Comparison of ENCODE assay signal across 8 mouse cellular contexts in the genomic region with DNA sequence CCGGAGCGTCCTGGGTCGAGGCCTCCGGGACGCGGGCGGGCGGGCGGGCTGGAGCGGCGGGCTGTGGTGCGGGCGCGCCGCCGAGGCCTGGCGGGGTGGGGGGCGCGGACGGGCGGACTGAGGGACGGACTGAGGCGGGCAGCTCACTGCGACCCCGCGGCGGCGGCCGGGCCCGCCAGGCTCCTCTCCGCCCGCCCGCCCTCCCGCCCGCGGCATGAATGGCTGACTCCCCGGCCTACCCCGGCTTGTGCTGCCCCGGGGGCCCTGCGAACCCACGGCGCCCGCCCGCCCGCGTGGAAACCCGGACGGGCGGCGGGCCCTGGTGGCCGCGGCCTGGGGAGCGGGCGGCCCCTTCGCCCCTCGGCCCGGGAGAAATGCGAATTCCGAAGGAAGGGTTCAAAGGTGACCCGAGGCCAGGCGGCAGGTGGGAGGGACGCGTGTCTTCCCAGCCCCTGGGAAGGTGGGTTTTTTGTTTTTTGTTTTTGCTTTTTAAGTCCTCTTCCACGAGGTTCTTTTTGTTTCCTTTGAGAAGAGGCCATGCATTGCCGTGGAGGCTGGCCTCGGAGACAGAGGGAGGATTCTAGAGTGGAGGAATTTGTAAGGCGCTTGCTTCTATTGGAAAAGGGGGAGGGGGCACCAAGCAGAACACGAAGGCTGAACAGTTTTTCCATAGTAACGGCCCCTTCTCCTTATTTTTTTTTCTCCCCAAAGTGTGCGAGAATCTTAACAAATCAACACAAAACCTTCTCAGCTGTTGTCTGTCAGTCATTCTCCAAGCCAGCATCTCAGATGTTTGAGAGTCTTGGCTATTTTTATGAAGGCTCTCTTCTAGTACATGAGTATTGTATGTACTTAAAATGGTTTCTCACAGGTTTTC. TPM values are rescaled to one million over a fixed set of nuclear protein-coding genes. Genes with fewer than 3 reads are reported as not detected.
DNase-seq lines count a peak whose midpoint lies in the region; ATAC-seq lines count a peak whose summit lies in the region.

No protein-coding gene starts in this region.

- peaks cover 11% of the 10 kb centered on the region for H3K36me3 ChIP-seq in erythroblast, embryonic 14.5 days (ENCODE audit: control insufficient read depth)
- H3K36me3 ChIP-seq in forebrain, embryonic 15.5 days: no peaks in the 10 kb centered on the region
- H3K36me3 ChIP-seq in kidney, embryonic 16.5 days (ENCODE audit: insufficient read depth, low read length): no peaks in the 10 kb centered on the region
- no peaks in the 10 kb centered on the region for H3K36me3 ChIP-seq in midbrain, embryonic 14.5 days (ENCODE audit: control insufficient read depth, insufficient read depth, low read length)

- peak; percentile 3 for DNase-seq in urinary bladder, postnatal 25 days (ENCODE audit: low spot score)
- DNase-seq in urinary bladder, adult 2 months (ENCODE audit: low spot score): no peak
- peak; percentile 50 for DNase-seq in midbrain, embryonic 14.5 days

- H3K27me3 ChIP-seq in erythroblast, embryonic 14.5 days (ENCODE audit: control insufficient read depth): no peaks in the 10 kb centered on the region; the same call in 1 of the 2 replicates
- H3K27me3 ChIP-seq in forebrain, embryonic 15.5 days: no peaks in the 10 kb centered on the region
- H3K27me3 ChIP-seq in kidney, embryonic 16.5 days (ENCODE audit: insufficient read depth, low read length): no peaks in the 10 kb centered on the region
- H3K27me3 ChIP-seq in midbrain, embryonic 14.5 days (ENCODE audit: control insufficient read depth, insufficient read depth, low read length): no peaks in the 10 kb centered on the region

- H3K4me2 ChIP-seq in forebrain, embryonic 15.5 days (replicated peaks): peak overlapping the region; percentile 69
- H3K4me2 ChIP-seq in kidney, embryonic 16.5 days (replicated peaks; ENCODE audit: low read depth, low read length): peak overlapping the region; percentile 80
- H3K4me2 ChIP-seq in midbrain, embryonic 14.5 days (ENCODE audit: low read length): peak overlapping the region; percentile 68

- peaks cover 33% of the 10 kb centered on the region for H3K4me1 ChIP-seq in erythroblast, embryonic 14.5 days (ENCODE audit: control insufficient read depth)
- peaks cover 29% of the 10 kb centered on the region for H3K4me1 ChIP-seq in forebrain, embryonic 15.5 days
- H3K4me1 ChIP-seq in kidney, embryonic 16.5 days (ENCODE audit: insufficient read depth, low read length): peaks cover 6% of the 10 kb centered on the region
- H3K4me1 ChIP-seq in midbrain, embryonic 14.5 days (ENCODE audit: control insufficient read depth, insufficient read depth, low read length): peaks cover 14% of the 10 kb centered on the region

- peak overlapping the region; percentile 93 for H3K4me3 ChIP-seq in erythroblast, embryonic 14.5 days (replicated peaks)
- H3K4me3 ChIP-seq in forebrain, embryonic 15.5 days: peak overlapping the region; percentile 96
- H3K4me3 ChIP-seq in kidney, embryonic 16.5 days (ENCODE audit: low read length): peak overlapping the region; percentile 95
- peak overlapping the region; percentile 96 for H3K4me3 ChIP-seq in midbrain, embryonic 14.5 days (replicated peaks; ENCODE audit: low read depth, low read length)

- H3K9me3 ChIP-seq in erythroblast, embryonic 14.5 days (ENCODE audit: control insufficient read depth, low read length): no peaks in the 10 kb centered on the region
- H3K9me3 ChIP-seq in forebrain, embryonic 15.5 days: no peaks in the 10 kb centered on the region
- no peaks in the 10 kb centered on the region for H3K9me3 ChIP-seq in kidney, embryonic 16.5 days (ENCODE audit: low read length)
- no peaks in the 10 kb centered on the region for H3K9me3 ChIP-seq in midbrain, embryonic 14.5 days (ENCODE audit: control insufficient read depth, low read length)

- peak overlapping the region; percentile 87 for H3K27ac ChIP-seq in forebrain, embryonic 15.5 days (replicated peaks)
- H3K27ac ChIP-seq in kidney, embryonic 16.5 days (ENCODE audit: low read length): peak overlapping the region; percentile 88
- H3K27ac ChIP-seq in midbrain, embryonic 14.5 days (replicated peaks; ENCODE audit: low read depth, low read length): peak overlapping the region; percentile 93

- no peak for ATAC-seq in erythroblast, adult 5-6 weeks (replicated peaks; ENCODE audit: low FRiP score, poor library complexity, severe bottlenecking)
- ATAC-seq in forebrain, embryonic 15.5 days (replicated peaks): peak; percentile 5
- peak; percentile 67 for ATAC-seq in kidney, embryonic 16.5 days (ENCODE audit: low FRiP score, low TSS enrichment)
- ATAC-seq in midbrain, embryonic 14.5 days (ENCODE audit: low FRiP score, low TSS enrichment): peak; percentile 69
- no peak for ATAC-seq in monocyte, adult 5-6 weeks (replicated peaks; ENCODE audit: insufficient number of reproducible peaks, low FRiP score, low TSS enrichment, poor library complexity, severe bottlenecking)

- H3K9ac ChIP-seq in forebrain, embryonic 15.5 days (replicated peaks): peak overlapping the region; percentile 91
- H3K9ac ChIP-seq in kidney, embryonic 16.5 days (replicated peaks; ENCODE audit: low read length): peak overlapping the region; percentile 89
- H3K9ac ChIP-seq in midbrain, embryonic 14.5 days (replicated peaks; ENCODE audit: low read length): peak overlapping the region; percentile 96

- 0% methylated on average over 61 of the region's 70 CpGs for WGBS in forebrain, embryonic 15.5 days
- under 1% methylated on average over 52 of the region's 70 CpGs for WGBS in kidney, embryonic 16.5 days
- whole genome bisulfite sequencing in midbrain, embryonic 14.5 days: 0% methylated on average over 47 of the region's 70 CpGs

RNA-seq across cellular contexts. Expression of gene Fxr1, which starts 0.9 kb away (rescaled TPM):
- 2.1 TPM in 2 replicates for polyA plus RNA-seq in erythroblast, embryonic 14.5 days (2012)
- total RNA-seq in erythroblast, adult 5-6 weeks (2015; ENCODE audit: low replicate concordance): 41.8 and 48.0 TPM in 2 replicates
- 83.4 and 93.7 TPM in 2 replicates for total RNA-seq in erythroblast, adult 5-6 weeks (2017; ENCODE audit: low replicate concordance)
- 52.3 and 58.3 TPM in 2 replicates for polyA plus RNA-seq in urinary bladder, adult 2 months (2012; rRNA removed)
- 44.2 and 46.0 TPM in 2 replicates for polyA plus RNA-seq in forebrain, embryonic 15.5 days (2015; fragmentation: Nextera tagmentation; extraction: Ambion mirVana)
- 55.9 and 57.6 TPM in 2 replicates for polyA plus RNA-seq in kidney, embryonic 16.5 days (2015; fragmentation: Nextera tagmentation; extraction: Ambion mirVana)
- 39.8 and 44.3 TPM in 2 replicates for polyA plus RNA-seq in midbrain, embryonic 14.5 days (2014; fragmentation: Nextera tagmentation; extraction: Ambion mirVana)
- total RNA-seq in monocyte, adult 5-6 weeks (2017): 248 to 281 TPM (median 254 TPM) in 3 replicates

Comparison
In these comparisons a context has a peak if more than half of its experiments do, and no peak if none do; other contexts are left out.
1. ATAC-seq: peak in forebrain, embryonic 15.5 days (single experiment), kidney, embryonic 16.5 days (single experiment) and midbrain, embryonic 14.5 days (single experiment); none in erythroblast, adult 5-6 weeks (single experiment) and monocyte, adult 5-6 weeks (single experiment).
2. RNA of gene Fxr1, which starts 0.9 kb away (polyA plus RNA-seq): 55.9 to 57.6 TPM in kidney, embryonic 16.5 days, 52.3 to 58.3 TPM in urinary bladder, adult 2 months, 39.8 to 44.3 TPM in midbrain, embryonic 14.5 days and 44.2 to 46.0 TPM in forebrain, embryonic 15.5 days; 2.1 TPM in erythroblast, embryonic 14.5 days; every median in the first group is over 10 times any median in the second.
3. Peak in every context shown above with its lines, with median percentiles within 50 percentile points of each other: H3K4me3 ChIP-seq, H3K27ac ChIP-seq, H3K4me2 ChIP-seq and H3K9ac ChIP-seq.